Mouse (Mus musculus): ENCODE data around the gene Patj.

GRCm38 (mm10) chr4:98622180-98622579, 226.6 kb downstream of the Patj start:
- TF ChIP-seq CTCF (IDR thresholded peaks at IDR 0.05; ENCODE audit: low read depth) (no peak), EP300 (IDR thresholded peaks at IDR 0.05; ENCODE audit: low read depth) (no peak)

All from liver, postnatal 0 days (tissue).